Mouse (Mus musculus): Measurements from ENCODE around the gene Abcc4. TPM values are rescaled to one million over a fixed set of nuclear protein-coding genes. Genes with fewer than 3 reads are reported as not detected.
A peak's percentile ranks its signal among the peaks of the same experiment; 100 is the strongest.

The Abcc4 gene
- total and polyA plus RNA-seq, 3 experiments = 10.5 to 25.2 (median 16.2) TPM

GRCm38 (mm10) chr14:118475100-118475454 is 230.9 kb downstream of the Abcc4 start:
- Histone ChIP-seq H3K27me3 (ENCODE audit: insufficient read depth, low read length) (peaks cover 12% of the 10 kb centered on the region), H3K4me3 (ENCODE audit: low read depth, low read length) (no peak overlapping the region), H3K36me3 (replicated peaks) (no peaks in the 10 kb centered on the region), H3K4me1 (ENCODE audit: insufficient read depth, low read depth, low read length) (no peaks in the 10 kb centered on the region), H3K9me3 (replicated peaks) (peaks cover 4% of the 10 kb centered on the region)
- no peak for TF ChIP-seq TAL1 (conservative IDR thresholded peaks at IDR 0.05; ENCODE audit: low read depth, low read length)
- TF ChIP-seq POLR2AphosphoS5 (IDR thresholded peaks at IDR 0.05; ENCODE audit: insufficient replicate concordance, low read depth, low read length) = no peak
- no peak for TF ChIP-seq GATA2 (IDR thresholded peaks at IDR 0.05; ENCODE audit: borderline replicate concordance, low read depth, low read length)
- TF ChIP-seq GATA1 (IDR thresholded peaks at IDR 0.05; ENCODE audit: borderline replicate concordance, low read length) = no peak
- TF ChIP-seq CTCF (IDR thresholded peaks at IDR 0.05; ENCODE audit: low read depth, low read length) = no peak
- DNase-seq (ENCODE audit: low spot score) (no peak), ATAC-seq (ENCODE audit: extremely low read depth, insufficient number of reproducible peaks, low FRiP score, poor library complexity, severe bottlenecking) (no peak)

- H3K4me3 ChIP-seq (ENCODE audit: low read depth, low read length) = no peak overlapping the region
- H3K9me3 ChIP-seq (replicated peaks) = peaks cover 4% of the 10 kb centered on the region
- DNase-seq (ENCODE audit: low spot score) = no peak
- TF ChIP-seq CTCF (IDR thresholded peaks at IDR 0.05; ENCODE audit: low read depth, low read length) = no peak
- no peak for TF ChIP-seq GATA1 (IDR thresholded peaks at IDR 0.05; ENCODE audit: borderline replicate concordance, low read length)
- TF ChIP-seq GATA2 (IDR thresholded peaks at IDR 0.05; ENCODE audit: borderline replicate concordance, low read depth, low read length) = no peak
- no peak for TF ChIP-seq TAL1 (conservative IDR thresholded peaks at IDR 0.05; ENCODE audit: low read depth, low read length)
- no peak for TF ChIP-seq POLR2AphosphoS5 (IDR thresholded peaks at IDR 0.05; ENCODE audit: insufficient replicate concordance, low read depth, low read length)
- no peaks in the 10 kb centered on the region for H3K36me3 ChIP-seq (replicated peaks)
- no peaks in the 10 kb centered on the region for H3K4me1 ChIP-seq (ENCODE audit: insufficient read depth, low read depth, low read length)
- ATAC-seq (ENCODE audit: extremely low read depth, insufficient number of reproducible peaks, low FRiP score, poor library complexity, severe bottlenecking) = no peak
- H3K27me3 ChIP-seq (ENCODE audit: insufficient read depth, low read length) = peaks cover 12% of the 10 kb centered on the region
Measured at GRCm38 (mm10) chr14:118474226-118475099, 231.6 kb downstream of the Abcc4 start.

- Histone ChIP-seq H3K4me3 (ENCODE audit: low read depth, low read length) (no peak overlapping the region), H3K36me3 (replicated peaks) (no peaks in the 10 kb centered on the region), H3K4me1 (ENCODE audit: insufficient read depth, low read depth, low read length) (no peaks in the 10 kb centered on the region), H3K27me3 (ENCODE audit: insufficient read depth, low read length) (peaks cover 12% of the 10 kb centered on the region), H3K9me3 (replicated peaks) (peaks cover 4% of the 10 kb centered on the region)
- DNase-seq (ENCODE audit: low spot score) = no peak
- ATAC-seq (ENCODE audit: extremely low read depth, insufficient number of reproducible peaks, low FRiP score, poor library complexity, severe bottlenecking) = no peak
- no peak for TF ChIP-seq TAL1 (conservative IDR thresholded peaks at IDR 0.05; ENCODE audit: low read depth, low read length)
- no peak for TF ChIP-seq GATA2 (IDR thresholded peaks at IDR 0.05; ENCODE audit: borderline replicate concordance, low read depth, low read length)
- no peak for TF ChIP-seq CTCF (IDR thresholded peaks at IDR 0.05; ENCODE audit: low read depth, low read length)
- TF ChIP-seq GATA1 (IDR thresholded peaks at IDR 0.05; ENCODE audit: borderline replicate concordance, low read length) = no peak
- TF ChIP-seq POLR2AphosphoS5 (IDR thresholded peaks at IDR 0.05; ENCODE audit: insufficient replicate concordance, low read depth, low read length) = no peak
Measured at GRCm38 (mm10) chr14:118473831-118474193, 232.2 kb downstream of the Abcc4 start.

- H3K27me3 ChIP-seq (ENCODE audit: insufficient read depth, low read length) = peaks cover 12% of the 10 kb centered on the region
- no peak for TF ChIP-seq GATA1 (IDR thresholded peaks at IDR 0.05; ENCODE audit: borderline replicate concordance, low read length)
- TF ChIP-seq GATA2 (IDR thresholded peaks at IDR 0.05; ENCODE audit: borderline replicate concordance, low read depth, low read length) = no peak
- TF ChIP-seq TAL1 (conservative IDR thresholded peaks at IDR 0.05; ENCODE audit: low read depth, low read length) = no peak
- TF ChIP-seq CTCF (IDR thresholded peaks at IDR 0.05; ENCODE audit: low read depth, low read length) = no peak
- no peak for TF ChIP-seq POLR2AphosphoS5 (IDR thresholded peaks at IDR 0.05; ENCODE audit: insufficient replicate concordance, low read depth, low read length)
- H3K4me1 ChIP-seq (ENCODE audit: insufficient read depth, low read depth, low read length) = no peaks in the 10 kb centered on the region
- no peak for DNase-seq (ENCODE audit: low spot score)
- no peaks in the 10 kb centered on the region for H3K36me3 ChIP-seq (replicated peaks)
- no peak overlapping the region for H3K4me3 ChIP-seq (ENCODE audit: low read depth, low read length)
- ATAC-seq (ENCODE audit: extremely low read depth, insufficient number of reproducible peaks, low FRiP score, poor library complexity, severe bottlenecking) = no peak
- peaks cover 4% of the 10 kb centered on the region for H3K9me3 ChIP-seq (replicated peaks)
Measured at GRCm38 (mm10) chr14:118473188-118473830, 232.7 kb downstream of the Abcc4 start.

GRCm38 (mm10) chr14:118465331-118465730 is 240.7 kb downstream of the Abcc4 start:
- H3K4me3 ChIP-seq (ENCODE audit: low read depth, low read length) = no peak overlapping the region
- H3K9me3 ChIP-seq (replicated peaks) = no peaks in the 10 kb centered on the region
- TF ChIP-seq GATA1 (IDR thresholded peaks at IDR 0.05; ENCODE audit: borderline replicate concordance, low read length) (no peak), CTCF (IDR thresholded peaks at IDR 0.05; ENCODE audit: low read depth, low read length) (no peak), POLR2AphosphoS5 (IDR thresholded peaks at IDR 0.05; ENCODE audit: insufficient replicate concordance, low read depth, low read length) (no peak), GATA2 (IDR thresholded peaks at IDR 0.05; ENCODE audit: borderline replicate concordance, low read depth, low read length) (no peak), TAL1 (conservative IDR thresholded peaks at IDR 0.05; ENCODE audit: low read depth, low read length) (no peak)
- H3K27me3 ChIP-seq (ENCODE audit: insufficient read depth, low read length) = peaks cover 7% of the 10 kb centered on the region
- H3K4me1 ChIP-seq (ENCODE audit: insufficient read depth, low read depth, low read length) = peaks cover 28% of the 10 kb centered on the region
- peak; percentile 25 for DNase-seq (ENCODE audit: low spot score)
- no peaks in the 10 kb centered on the region for H3K36me3 ChIP-seq (replicated peaks)
- peak; percentile 85 for ATAC-seq (ENCODE audit: extremely low read depth, insufficient number of reproducible peaks, low FRiP score, poor library complexity, severe bottlenecking)

- Histone ChIP-seq H3K27me3 (ENCODE audit: insufficient read depth, low read length) (peaks cover 7% of the 10 kb centered on the region), H3K4me1 (ENCODE audit: insufficient read depth, low read depth, low read length) (peaks cover 28% of the 10 kb centered on the region), H3K4me3 (ENCODE audit: low read depth, low read length) (no peak overlapping the region), H3K9me3 (replicated peaks) (no peaks in the 10 kb centered on the region), H3K36me3 (replicated peaks) (no peaks in the 10 kb centered on the region)
- TF ChIP-seq GATA1 (IDR thresholded peaks at IDR 0.05; ENCODE audit: borderline replicate concordance, low read length) (no peak), POLR2AphosphoS5 (IDR thresholded peaks at IDR 0.05; ENCODE audit: insufficient replicate concordance, low read depth, low read length) (no peak), CTCF (IDR thresholded peaks at IDR 0.05; ENCODE audit: low read depth, low read length) (no peak), GATA2 (IDR thresholded peaks at IDR 0.05; ENCODE audit: borderline replicate concordance, low read depth, low read length) (no peak), TAL1 (conservative IDR thresholded peaks at IDR 0.05; ENCODE audit: low read depth, low read length) (no peak)
- DNase-seq (ENCODE audit: low spot score) (no peak), ATAC-seq (ENCODE audit: extremely low read depth, insufficient number of reproducible peaks, low FRiP score, poor library complexity, severe bottlenecking) (no peak)
Measured at GRCm38 (mm10) chr14:118464401-118464800, 241.6 kb downstream of the Abcc4 start.
